Mouse (Mus musculus): Measurements from ENCODE around the gene Ube2e3. TPM values are rescaled to one million over a fixed set of nuclear protein-coding genes. Genes with fewer than 3 reads are reported as not detected.

Gene Ube2e3
- 18.4 and 21.8 TPM in 2 replicates for polyA plus RNA-seq (2012; rRNA removed)

DNA sequence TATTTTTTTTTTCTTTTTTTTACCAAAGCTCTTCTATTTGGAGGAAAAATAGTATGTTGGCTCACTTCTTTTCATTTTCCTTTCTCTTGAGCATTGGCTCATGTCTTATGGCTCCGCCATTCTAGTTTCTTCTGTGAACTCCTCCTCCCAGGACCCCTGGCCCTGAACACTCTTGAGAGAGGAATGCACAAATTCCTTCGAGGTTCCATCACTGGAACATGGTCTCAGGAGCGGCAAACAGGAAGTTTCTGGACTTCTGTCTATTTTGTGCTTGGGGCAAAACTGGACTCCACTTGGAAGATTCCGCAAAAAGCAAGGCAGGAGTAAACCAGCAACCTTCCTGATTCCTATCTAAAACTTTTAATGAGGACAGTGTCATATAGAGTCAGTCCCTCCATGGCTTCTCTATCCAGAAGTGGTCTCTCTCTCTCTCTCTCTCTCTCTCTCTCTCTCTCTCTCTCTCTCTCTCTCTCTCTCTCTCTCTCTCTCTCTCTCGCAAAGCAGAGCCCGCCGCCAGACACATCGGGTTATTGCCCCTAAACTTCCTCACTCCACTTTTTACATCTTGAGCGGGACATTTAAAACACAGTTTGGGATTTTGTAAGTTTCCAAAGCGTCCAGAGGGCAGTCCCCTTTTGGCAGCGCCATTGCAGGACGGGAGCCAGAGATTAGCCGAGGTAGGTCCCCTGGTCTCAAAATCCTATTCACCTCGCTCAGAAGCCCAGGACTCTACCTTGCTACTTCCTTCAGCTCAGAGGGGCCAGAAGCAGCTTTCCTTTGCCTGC is at the start of gene Ube2e3:
TSS of gene Ube2e3 (plus strand) at position 399 of the 785 bp plus-strand sequence.

